Mouse (Mus musculus) megakaryocyte, adult 5-6 weeks (primary cell): Measurements from ENCODE around the gene Tbc1d4. TPM values are rescaled to one million over a fixed set of nuclear protein-coding genes. Genes with fewer than 3 reads are reported as not detected.

Experiments
- ATAC-seq: 2 replicates; pipeline ENCODE4 v1.8.0; 2016; ENCODE audit warnings: mild to moderate bottlenecking, inconsistent platforms; ENCODE audit not compliant: poor library complexity, severe bottlenecking
- total RNA-seq, 2 experiments: library from RNA; stranded (forward) in 1 of 2; stranded (reverse) in 1 of 2; fragments of 153-499, 151-499 nt in 1 of 2; fragments of 221-1000, 200-1000 nt in 1 of 2; gene quantifications; 2 replicates each; pipeline versions ENCODE4 v1.2.3 to v1.2.4; 2015 to 2017

Tbc1d4 gene
- total RNA-seq, 2 experiments from 2014 or later, result 7.4 to 11.5 TPM

DNA sequence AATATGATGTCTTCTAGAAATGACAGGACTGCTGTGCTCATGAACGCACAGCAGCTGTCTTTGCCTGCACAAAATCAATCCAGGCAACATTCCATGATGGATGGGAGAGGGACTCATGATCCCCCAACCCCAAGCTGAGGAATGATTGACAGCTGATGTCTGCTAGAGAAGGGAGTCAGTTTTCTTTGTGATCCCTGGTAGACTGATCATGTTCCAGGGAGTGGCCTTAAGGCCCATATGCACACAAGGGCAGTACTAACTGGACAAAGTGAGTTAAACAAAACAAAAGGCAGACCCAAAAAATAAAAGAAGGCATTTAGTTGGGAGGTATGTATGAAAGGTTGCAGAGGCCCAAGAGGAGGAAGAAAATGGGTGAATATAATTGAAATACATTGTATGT lies 71.6 kb downstream of the Tbc1d4 start:
- ATAC-seq, result no peak

DNA sequence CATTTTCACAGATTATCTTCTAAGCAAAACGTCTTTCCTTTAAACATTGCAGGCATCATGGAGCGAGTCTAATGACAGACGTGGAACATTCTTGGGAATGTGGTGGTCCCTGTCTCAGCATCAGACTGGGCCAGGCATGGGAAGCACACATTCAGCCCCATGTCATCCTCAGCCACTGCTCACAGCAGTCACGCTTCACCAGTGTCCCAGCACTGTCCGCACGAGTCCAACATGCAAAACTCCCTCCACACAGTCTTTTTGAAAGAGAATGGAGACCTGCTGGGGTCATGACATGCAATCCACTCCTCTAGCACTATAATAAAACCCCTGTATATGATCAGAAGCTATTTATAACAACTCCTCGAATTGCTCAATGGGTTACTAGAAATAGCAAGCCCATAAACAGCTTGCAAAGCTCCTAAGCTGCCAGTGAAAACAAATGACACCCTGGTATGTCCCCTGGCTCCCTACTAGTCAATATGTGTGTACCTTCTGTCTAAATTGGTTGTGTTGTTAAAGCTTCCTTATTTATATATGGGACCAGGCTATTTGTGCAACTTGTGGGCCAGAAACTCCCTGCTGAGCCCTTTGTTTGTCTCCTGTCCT lies 76.8 kb downstream of the Tbc1d4 start:
- ATAC-seq, result no peak

DNA sequence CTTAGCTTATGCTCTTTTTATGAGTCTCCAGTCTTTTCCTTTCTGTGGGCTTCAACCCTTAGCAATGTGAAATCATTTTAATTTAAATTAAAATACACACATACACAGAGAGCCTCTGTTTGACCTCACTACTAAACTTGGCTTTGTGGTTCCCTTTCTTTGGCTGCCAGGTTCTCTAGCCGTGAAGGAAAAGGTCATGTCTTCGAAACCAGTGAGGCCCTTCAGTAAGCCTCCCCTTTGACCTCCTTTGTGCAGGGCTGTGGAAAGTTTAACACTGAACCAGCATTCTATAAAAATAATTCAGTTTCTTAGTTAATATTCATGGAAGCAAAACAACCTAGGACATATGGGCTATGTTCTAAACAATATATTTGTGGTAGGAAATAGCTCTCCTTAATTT lies 78.5 kb downstream of the Tbc1d4 start:
- ATAC-seq, result no peak

DNA sequence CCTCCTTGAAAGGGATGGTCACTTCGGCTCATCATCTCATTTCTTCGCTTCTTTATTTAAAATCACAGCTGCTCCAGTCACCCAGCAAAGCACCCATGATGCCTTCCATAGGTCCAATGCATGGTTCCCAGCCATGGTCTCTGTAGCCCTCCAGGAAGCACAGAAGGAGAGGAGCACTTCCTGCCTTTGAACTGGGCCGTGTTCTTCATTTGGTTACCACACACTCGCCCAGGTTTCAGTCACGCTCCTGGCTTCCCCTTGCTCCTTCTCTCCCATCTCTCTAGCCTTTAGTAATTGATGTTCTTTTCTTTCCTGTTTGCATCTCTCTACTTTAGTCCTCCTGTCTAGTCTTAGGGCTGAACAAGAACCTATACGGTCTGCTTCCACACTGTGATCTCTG lies 79.8 kb downstream of the Tbc1d4 start:
- peak; percentile 63 for ATAC-seq

DNA sequence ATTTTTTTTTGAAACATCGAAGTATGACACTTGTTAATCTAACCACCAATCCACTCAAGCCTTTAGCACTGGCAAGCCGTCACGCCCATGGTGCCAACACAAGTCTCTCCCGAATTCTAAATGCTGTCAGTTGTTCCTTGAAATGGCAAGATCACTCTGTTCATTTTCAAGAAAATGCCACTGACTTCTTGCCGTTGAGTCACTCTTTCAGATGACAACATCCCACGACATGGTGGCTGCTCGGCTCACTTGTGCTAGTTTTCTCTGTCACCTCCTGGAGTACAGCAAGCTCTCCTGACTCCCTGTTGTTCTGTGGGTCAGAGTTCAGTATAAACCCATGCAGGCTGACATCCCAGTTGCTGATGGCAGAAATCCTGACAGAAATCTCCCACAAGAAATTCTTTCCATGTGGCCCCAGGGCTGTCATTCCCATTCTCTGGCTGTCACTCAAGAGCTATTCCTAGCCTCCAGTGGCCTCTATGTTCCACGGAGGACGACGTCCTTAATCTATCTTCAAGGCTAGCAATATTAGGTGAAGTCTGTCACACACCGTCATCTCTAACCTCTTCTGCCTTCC lies 81.5 kb downstream of the Tbc1d4 start:
- ATAC-seq, result no peak

DNA sequence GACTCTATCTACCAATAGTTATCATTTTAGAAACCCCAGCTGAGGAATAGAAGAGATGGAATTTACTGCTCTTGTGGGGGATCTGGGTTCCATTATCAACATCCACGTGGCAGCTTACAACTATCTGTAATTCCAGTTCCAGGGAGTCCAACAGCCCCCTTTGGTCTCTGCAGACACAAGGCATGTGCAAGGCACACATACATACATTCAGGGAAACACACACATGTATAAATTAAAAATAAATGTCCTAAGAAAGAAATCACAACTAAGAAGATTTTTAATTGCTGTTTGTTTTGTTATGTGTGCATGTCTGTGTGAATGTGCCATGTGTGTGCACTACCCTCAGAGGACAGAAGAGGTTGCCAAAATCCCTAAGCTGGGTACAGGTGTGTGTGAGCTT lies 82.5 kb downstream of the Tbc1d4 start:
- ATAC-seq, result no peak

DNA sequence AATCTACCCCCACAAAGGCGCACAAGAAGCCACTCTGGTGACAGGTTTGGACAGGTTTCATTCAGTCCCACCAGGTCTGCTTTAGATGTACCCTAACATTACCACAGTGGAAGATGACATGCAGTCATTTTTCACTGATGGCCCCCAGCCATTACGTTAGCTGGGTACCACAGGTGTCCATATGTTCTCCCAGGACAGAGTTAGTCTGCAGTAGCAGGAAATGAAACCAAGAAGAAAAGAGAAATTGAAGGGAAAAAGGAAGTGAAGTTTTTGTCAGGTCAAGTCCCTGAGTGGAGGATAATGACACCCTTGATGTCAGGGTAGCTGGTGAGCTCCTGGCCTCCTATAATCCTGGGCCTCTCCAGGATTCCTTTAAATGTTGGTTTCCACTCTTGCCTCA lies 89.0 kb downstream of the Tbc1d4 start:
- ATAC-seq, result peak; percentile 63

DNA sequence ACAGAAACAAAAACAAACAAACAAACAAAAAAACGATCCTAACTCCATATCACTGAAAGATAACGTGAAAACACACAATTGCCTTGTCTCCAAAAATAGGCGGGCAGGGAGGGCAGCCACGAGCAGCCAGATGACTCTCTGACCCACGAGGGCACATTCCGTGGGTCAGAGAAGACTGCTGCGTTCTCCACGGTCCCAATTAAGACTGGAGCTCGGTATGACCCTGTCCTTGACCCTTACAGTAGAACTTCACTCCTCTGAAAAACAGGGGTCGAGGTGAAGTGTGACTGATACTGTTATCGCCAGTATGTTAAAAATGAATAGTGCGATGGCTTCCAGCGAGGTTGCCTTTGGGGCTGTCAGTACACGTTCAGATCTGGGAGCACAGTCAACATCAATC lies 90.7 kb downstream of the Tbc1d4 start:
- no peak for ATAC-seq

DNA sequence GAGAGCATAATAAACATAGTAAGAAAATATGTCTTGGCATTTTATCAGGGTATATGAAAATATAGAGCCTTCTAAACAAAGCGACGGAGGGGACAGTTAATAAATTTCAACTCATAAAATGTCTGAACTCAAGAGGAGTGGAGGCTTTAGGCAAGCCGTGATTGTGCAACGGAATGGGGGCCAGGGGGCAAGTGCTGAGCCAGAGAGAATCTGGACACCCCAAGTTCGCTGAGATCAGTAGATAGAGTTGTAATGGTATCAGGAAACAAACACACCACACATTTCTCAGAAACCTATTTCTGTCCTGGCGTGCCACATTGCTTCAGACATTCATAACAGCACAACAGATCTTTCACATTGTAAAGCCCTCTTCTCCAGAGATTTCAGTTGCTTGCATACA lies 91.2 kb downstream of the Tbc1d4 start:
- ATAC-seq, result no peak

DNA sequence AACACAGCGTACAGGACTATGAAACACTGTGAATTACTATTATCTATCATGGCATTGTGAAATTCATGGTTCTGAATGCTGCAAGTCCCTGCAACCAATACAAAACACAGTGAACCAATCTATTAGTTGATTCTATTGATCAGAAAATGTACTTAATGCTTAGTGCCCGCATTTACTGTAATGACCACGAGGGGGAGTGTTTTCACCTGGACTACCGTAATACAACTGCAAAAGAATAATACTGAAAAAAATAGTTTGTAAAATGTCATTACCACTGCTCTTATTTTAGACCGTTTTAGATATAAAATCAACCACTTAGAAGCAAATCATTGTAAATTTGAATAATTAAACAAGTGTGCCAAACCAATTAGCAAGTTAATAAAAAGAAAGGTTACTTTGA lies 91.7 kb downstream of the Tbc1d4 start:
- no peak for ATAC-seq

DNA sequence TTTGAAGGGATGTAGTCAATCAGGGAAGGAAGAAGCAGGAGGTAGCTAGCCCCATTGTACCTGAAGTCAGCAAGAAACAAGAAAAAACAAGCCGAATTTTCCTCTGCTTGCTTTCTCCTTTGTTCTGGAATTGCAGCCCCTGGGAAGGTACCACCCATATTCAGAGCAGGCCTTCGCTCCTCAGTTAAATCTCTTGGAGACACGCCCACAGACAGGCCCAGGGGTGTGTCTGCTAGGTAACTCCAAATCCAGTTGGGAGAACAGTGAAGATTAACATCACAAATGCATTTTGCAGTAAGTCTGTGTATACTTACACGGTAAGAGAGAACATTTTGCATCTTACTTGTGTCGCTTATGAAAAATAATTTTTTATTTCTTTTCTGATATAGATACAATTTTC lies 92.1 kb downstream of the Tbc1d4 start:
- ATAC-seq, result no peak

DNA sequence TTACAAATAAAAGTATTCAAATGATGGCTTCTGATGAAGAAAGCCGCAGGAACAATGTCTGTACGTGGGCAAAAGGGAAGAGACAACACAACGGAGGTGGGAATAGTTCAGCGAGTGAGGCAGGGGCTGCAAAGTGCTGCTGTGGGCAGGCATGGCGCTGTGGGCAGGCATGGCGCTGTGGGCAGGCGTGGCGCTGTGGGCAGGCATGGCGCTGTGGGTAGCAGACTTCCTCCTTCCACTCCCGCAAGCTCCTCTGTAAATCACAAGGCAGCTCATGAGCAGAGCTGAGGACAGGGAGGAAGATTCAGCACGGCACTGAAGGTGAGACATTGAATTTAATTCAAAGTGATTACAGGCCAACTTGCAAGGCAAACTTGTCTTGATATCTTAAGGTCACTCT lies 93.0 kb downstream of the Tbc1d4 start:
- peak; percentile 65 for ATAC-seq

DNA sequence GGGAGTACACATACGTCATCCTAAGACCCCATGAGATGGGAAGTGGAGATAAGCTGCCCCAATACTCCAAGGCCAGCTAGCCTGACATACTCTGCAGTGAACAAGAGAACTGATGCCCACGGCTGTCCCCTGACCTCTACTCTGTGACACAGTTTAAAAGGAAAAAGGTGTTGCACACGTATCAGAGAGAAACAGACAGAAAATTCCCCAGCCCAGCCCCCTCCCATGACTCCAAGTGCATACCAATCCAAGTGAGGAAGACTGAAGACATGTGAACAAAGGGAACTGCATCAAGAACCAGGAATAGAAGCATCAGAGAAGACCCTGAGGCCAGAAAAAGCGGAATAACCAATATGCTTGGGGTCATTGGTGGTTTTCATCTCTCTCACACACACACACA lies 93.7 kb downstream of the Tbc1d4 start:
- ATAC-seq, result no peak

DNA sequence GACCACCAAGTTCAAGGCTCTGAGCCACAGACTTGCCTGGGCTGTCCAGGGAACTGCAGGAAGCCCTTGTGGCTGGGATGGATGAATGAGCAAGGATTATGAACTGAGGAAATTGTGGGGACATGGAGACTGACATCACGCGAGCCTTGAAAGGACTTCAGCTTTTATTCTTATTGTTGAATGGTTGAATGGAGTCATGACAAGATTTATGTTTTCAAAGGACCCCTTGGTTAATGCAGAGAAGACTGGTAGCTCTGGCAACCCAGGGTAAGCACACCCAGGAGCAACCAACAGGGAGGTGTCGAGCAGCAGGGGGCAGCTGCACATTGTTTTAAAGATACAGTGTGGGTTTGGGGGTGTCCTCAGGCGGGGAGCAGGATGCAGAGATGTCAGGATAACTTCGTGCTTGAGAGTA lies 94.4 kb downstream of the Tbc1d4 start:
- ATAC-seq, result no peak

DNA sequence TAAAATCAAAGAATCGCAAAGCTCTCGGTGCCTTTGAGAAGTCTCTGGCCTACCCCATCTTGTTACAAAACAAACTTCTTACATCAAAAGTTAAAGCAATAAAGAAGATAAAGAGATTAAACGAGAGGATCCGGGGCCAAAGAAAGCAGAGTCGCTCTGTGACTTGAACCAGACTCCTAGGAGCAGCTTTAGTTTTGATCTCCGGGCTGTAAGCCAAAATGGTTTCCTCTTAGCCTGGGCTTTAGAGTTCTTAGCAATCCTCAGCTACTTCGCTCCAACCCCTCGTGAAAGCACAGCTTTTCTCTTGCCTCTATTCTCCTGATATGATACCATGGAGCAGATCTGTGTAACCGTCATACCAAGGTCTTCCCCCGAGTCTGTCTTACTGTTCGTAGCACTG lies 95.8 kb downstream of the Tbc1d4 start:
- no peak for ATAC-seq

DNA sequence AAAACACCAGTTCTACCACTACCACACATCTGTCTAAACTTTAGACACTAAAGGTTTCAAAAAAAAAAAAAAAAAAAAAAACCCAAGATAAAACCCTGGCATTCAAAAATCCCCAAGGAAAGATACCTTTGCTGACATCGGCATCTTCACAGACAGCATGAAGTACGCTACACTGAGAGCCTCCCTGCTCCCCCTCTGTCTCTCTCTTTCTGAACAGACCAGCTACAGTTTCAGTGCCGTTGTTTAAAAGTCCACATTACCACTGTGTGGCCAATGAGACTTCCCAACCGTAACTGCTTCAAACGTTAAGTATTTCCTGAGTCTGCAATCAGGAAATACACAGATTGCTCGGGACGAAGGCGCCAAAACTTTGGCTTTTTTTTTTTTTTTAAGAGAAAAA lies 97.6 kb downstream of the Tbc1d4 start:
- ATAC-seq, result no peak

DNA sequence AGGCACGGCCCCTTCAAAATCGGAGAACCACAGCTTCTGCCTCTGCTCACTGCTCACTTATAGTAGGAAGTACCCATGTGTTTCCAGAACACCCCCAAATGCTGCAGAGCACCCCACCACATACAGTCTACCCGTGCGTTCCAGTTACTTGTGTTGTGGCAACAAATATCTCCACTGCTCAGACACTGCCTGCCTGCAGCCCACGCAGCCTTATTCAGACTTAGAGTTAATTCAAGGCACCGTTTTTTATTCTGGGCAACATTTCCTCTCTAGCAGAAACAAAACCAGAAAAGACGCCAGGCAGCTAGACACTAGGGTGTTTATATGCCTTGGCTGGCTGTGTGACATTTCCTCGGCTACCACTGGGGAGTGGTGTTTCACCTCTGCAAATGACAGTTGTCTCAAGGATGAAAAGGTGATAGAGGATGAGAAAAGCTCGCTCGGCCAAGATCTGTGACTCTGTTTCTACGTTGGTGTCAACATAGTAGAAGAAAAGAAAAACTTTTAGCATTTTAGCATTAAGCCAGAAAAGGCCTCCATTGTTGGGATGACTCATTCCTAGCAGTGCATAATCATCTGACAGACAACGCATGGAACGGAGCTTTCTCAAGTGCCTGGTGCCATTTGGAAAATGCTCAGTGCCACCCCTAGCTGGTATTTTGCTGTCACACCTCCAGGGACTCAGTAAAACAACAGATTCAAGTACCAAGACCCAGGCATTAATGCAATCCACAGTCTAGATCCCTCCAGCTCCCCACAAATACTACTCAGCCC lies 98.3 kb downstream of the Tbc1d4 start:
- ATAC-seq, result no peak

DNA sequence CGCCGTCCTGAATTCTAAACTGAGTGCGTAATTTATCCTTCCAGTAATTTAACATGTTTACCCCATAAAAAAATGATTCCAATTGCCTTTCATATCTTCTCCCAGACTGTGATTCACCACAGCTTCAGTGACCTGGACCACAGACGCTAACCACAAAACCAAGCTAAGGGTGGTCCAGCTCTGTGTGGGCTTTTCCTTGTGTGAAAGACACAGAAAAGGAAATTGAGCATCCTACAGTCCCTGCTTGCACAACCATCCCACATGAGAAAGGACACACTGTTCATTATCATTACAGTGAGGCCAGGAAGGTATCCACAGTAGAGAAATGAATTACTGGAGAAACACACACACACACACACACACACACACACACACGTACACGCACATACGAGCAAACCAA lies 99.2 kb downstream of the Tbc1d4 start:
- ATAC-seq, result no peak

DNA sequence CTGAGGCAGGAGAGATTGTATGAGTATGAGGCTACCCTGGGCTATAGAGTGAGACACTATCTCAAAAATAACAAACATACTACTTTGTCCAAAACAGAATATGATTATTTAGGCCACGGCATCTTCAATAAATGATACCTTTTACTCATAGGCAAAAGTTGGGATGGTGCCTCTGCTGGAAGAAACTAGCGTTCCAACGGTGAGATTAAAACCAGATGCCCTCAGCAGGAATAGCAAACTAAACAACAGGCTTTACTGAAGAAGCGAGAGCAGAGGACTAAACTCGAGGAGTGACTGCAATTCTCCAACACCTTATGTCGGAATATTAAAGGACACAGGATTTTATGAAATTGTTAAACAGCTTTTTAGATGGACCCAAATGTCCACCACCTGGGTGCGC lies 101.0 kb downstream of the Tbc1d4 start:
- ATAC-seq, result no peak

DNA sequence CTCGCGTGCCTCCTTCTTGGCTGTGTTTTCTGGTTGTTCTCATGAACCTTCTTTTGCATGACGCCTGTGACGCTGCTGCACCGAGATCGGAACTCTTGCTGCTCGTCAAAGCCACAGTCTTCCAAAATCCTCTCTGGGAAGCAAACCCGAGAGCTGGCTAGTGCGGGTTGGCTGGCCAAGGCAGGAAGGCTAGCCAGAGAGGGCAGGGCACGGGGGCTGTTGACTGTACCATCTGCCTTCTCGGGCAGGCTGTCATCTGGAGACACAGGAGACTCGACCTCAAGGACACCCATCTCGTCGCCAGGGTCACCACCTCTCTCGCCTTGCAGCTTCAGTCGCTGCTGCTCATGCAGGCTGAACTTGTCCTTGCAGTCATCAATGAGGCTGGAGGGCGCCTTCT lies 101.8 kb downstream of the Tbc1d4 start:
- ATAC-seq, result no peak

DNA sequence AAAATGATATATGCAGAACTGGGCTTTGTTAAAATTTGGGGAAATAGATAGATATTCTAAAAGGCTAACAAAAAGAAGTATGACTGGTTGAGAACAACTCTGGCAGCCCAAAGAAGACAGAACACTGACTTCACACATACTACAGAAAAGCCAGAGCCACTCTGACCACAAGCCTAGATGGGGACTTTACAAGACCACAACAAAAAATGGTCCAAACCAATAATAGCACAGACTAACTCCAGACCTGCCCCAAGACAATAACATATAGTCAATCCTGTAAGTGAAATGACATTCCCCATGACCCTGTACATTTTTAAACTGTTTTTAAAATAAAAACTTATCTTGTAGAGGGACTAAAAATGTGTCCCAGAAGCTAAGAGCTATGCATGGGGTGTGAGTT lies 103.2 kb downstream of the Tbc1d4 start:
- no peak for ATAC-seq

DNA sequence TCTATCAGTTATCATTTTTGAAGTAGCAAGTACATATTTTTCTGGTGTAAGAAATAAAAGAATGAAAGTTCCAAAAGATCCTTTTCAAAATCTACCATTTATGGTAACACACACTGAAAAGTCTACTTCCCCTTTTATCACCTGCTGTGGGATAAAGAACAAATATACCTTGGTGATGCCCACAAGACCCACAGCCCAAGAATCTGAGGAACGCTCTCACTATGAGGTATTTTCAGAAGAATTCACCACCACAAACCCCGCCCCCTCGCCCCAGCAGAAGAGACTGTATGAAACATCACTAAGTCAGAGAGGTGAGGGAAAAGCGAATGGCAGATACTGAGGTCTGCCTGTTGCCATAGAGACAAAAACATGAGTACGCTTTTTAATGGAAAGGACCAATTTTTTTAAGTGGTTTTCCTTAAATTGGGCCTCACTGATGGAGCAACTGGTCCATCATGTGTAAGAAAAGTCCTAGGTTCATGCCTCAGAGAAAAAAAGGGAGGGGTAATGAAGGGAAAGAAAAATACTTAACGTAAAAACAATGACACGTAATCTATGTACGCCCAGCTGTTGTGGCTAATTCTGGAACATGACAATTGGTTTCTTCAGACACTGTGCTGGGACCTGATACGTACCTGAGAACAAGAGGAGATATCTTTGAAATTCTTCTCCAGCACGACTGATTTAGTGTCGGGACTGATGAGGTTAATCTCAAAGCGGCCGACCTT lies 104.4 kb downstream of the Tbc1d4 start:
- ATAC-seq, result 0 out of 2 replicates have a peak, but pooled peaks have one; percentile 30
